Mouse (Mus musculus) limb, embryonic 15.5 days (tissue): ENCODE data around the gene Rock2. TPM values are rescaled to one million over a fixed set of nuclear protein-coding genes. Genes with fewer than 3 reads are reported as not detected.

Experiments used
- ATAC-seq: fragments of 200-750 bp; cut with Nextera tagmentation; 2 replicates; pipeline ENCODE4 v1.8.0; 2017; ENCODE audit warnings: low read depth, moderate TSS enrichment; ENCODE audit not compliant: insufficient number of reproducible peaks, low FRiP score, low TSS enrichment
- H3K27ac ChIP-seq: fragments of 300-500 bp; sonication (generic); 2 replicates; pipeline ENCODE4 v1.5.1; 2015; ENCODE audit warnings: moderate library complexity, mild to moderate bottlenecking, inconsistent platforms
- H3K27me3 ChIP-seq: fragments of 300-500 bp; sonication (generic); 2 replicates; pipeline ENCODE4 v1.6.1; 2015; ENCODE audit warnings: inconsistent platforms
- H3K36me3 ChIP-seq: fragments of 300-500 bp; sonication (generic); 2 replicates; pipeline ENCODE4 v1.6.1; 2015; ENCODE audit warnings: inconsistent platforms
- H3K4me1 ChIP-seq: fragments of 300-500 bp; sonication (generic); 2 replicates; pipeline ENCODE4 v1.6.1; 2015; ENCODE audit warnings: inconsistent platforms
- H3K4me2 ChIP-seq: fragments of 300-500 bp; sonication (generic); 2 replicates; pipeline ENCODE4 v1.6.1; 2015; ENCODE audit warnings: mild to moderate bottlenecking, inconsistent platforms
- H3K4me3 ChIP-seq: fragments of 300-500 bp; sonication (generic); 2 replicates; pipeline ENCODE4 v1.5.1; 2015; ENCODE audit warnings: mild to moderate bottlenecking, inconsistent platforms
- H3K9ac ChIP-seq: fragments of 300-500 bp; sonication (generic); 2 replicates; pipeline ENCODE4 v1.6.1; 2015; ENCODE audit warnings: inconsistent platforms
- H3K9me3 ChIP-seq: fragments of 300-500 bp; sonication (generic); 2 replicates; pipeline ENCODE4 v1.6.1; 2016; ENCODE audit warnings: inconsistent platforms
- WGBS: fragments of 180-500 bp; shearing (Covaris S2); methylation state at CpG from one replicate; pipeline ENCODE4 v1.1.7; 2015; 5-methylcytosine and 5-hydroxymethylcytosine counted together
- polyA plus RNA-seq: library from polyadenylated mRNA; unstranded; fragments of >200 nt; fragmentation: Nextera tagmentation; extraction: Ambion mirVana; gene quantifications from 2 replicates; pipeline ENCODE4 v1.2.1, GENCODE M21; 2015

Gene Rock2
- polyA plus RNA-seq, 1 experiment from 2014 or later = 15.6 TPM

GRCm38 (mm10) chr12:16860961-16861360 is 33.7 kb upstream of the Rock2 start:
- H3K4me1 ChIP-seq = peaks cover 2% of the 10 kb centered on the region; the same call in 1 of the 2 replicates
- 66% methylated on average over 3 of the region's 3 CpGs for WGBS
- no peak overlapping the region for H3K4me2 ChIP-seq
- no peak overlapping the region for H3K4me3 ChIP-seq
- H3K9me3 ChIP-seq = no peaks in the 10 kb centered on the region
- H3K27ac ChIP-seq = no peak overlapping the region
- ATAC-seq = no peak
- no peaks in the 10 kb centered on the region for H3K27me3 ChIP-seq
- no peaks in the 10 kb centered on the region for H3K36me3 ChIP-seq
- H3K9ac ChIP-seq = no peak overlapping the region

GRCm38 (mm10) chr12:16864477-16864876 is 30.2 kb upstream of the Rock2 start:
- no peak overlapping the region for H3K4me2 ChIP-seq
- H3K27ac ChIP-seq = no peak overlapping the region
- H3K36me3 ChIP-seq = no peaks in the 10 kb centered on the region
- no peak overlapping the region for H3K4me3 ChIP-seq
- no peak overlapping the region for H3K9ac ChIP-seq
- H3K27me3 ChIP-seq = no peaks in the 10 kb centered on the region
- WGBS = 63% methylated on average over 4 of the region's 4 CpGs
- H3K9me3 ChIP-seq = no peaks in the 10 kb centered on the region
- H3K4me1 ChIP-seq = peaks cover 12% of the 10 kb centered on the region
- ATAC-seq = no peak

- Histone ChIP-seq H3K9ac (no peak overlapping the region), H3K4me3 (no peak overlapping the region), H3K9me3 (no peaks in the 10 kb centered on the region), H3K27me3 (no peaks in the 10 kb centered on the region), H3K27ac (no peak overlapping the region), H3K4me2 (no peak overlapping the region), H3K36me3 (no peaks in the 10 kb centered on the region), H3K4me1 (peaks cover 26% of the 10 kb centered on the region)
- WGBS = 63% methylated on average over 3 of the region's 3 CpGs
- ATAC-seq = no peak
Measured at GRCm38 (mm10) chr12:16865871-16866270, 28.8 kb upstream of the Rock2 start.

GRCm38 (mm10) chr12:16866460-16866859 is 28.2 kb upstream of the Rock2 start:
- Histone ChIP-seq H3K4me2 (no peak overlapping the region), H3K9ac (no peak overlapping the region), H3K4me1 (peaks cover 29% of the 10 kb centered on the region), H3K27ac (no peak overlapping the region), H3K4me3 (no peak overlapping the region), H3K9me3 (no peaks in the 10 kb centered on the region), H3K27me3 (no peaks in the 10 kb centered on the region), H3K36me3 (no peaks in the 10 kb centered on the region)
- 36% methylated on average over 3 of the region's 3 CpGs for WGBS
- no peak for ATAC-seq

GRCm38 (mm10) chr12:16867306-16867705 is 27.4 kb upstream of the Rock2 start:
- H3K27ac ChIP-seq = no peak overlapping the region
- no peaks in the 10 kb centered on the region for H3K9me3 ChIP-seq
- no peak overlapping the region for H3K4me2 ChIP-seq
- ATAC-seq = no peak
- H3K36me3 ChIP-seq = no peaks in the 10 kb centered on the region
- peaks cover 29% of the 10 kb centered on the region for H3K4me1 ChIP-seq
- 50% methylated on average over 7 of the region's 7 CpGs for WGBS
- H3K27me3 ChIP-seq = no peaks in the 10 kb centered on the region
- H3K4me3 ChIP-seq = no peak overlapping the region
- no peak overlapping the region for H3K9ac ChIP-seq

GRCm38 (mm10) chr12:16868618-16869017 is 26.1 kb upstream of the Rock2 start:
- Histone ChIP-seq H3K9ac (no peak overlapping the region), H3K4me3 (no peak overlapping the region), H3K9me3 (no peaks in the 10 kb centered on the region), H3K4me2 (no peak overlapping the region), H3K36me3 (no peaks in the 10 kb centered on the region), H3K4me1 (peaks cover 33% of the 10 kb centered on the region), H3K27ac (no peak overlapping the region), H3K27me3 (no peaks in the 10 kb centered on the region)
- WGBS = 75% methylated on average over 6 of the region's 6 CpGs
- ATAC-seq = no peak

- 54% methylated on average over 8 of the region's 8 CpGs for WGBS
- no peak overlapping the region for H3K4me2 ChIP-seq
Measured at GRCm38 (mm10) chr12:16869091-16869778, 25.5 kb upstream of the Rock2 start.

GRCm38 (mm10) chr12:16869870-16870404 is 24.8 kb upstream of the Rock2 start:
- Histone ChIP-seq H3K27me3 (no peaks in the 10 kb centered on the region), H3K4me1 (peaks cover 43% of the 10 kb centered on the region), H3K27ac (peak overlapping the region; percentile 88), H3K36me3 (no peaks in the 10 kb centered on the region), H3K9ac (no peak overlapping the region), H3K4me2 (no peak overlapping the region), H3K9me3 (no peaks in the 10 kb centered on the region), H3K4me3 (no peak overlapping the region)
- WGBS = 38% methylated on average over 9 of the region's 9 CpGs
- no peak; the same call in 1 of the 2 replicates for ATAC-seq

More at GRCm38 (mm10) chr12:16869091-16869778, 25.5 kb upstream of the Rock2 start:
- Histone ChIP-seq H3K4me1 (peaks cover 39% of the 10 kb centered on the region), H3K27ac (peak overlapping the region; percentile 88), H3K9ac (no peak overlapping the region), H3K27me3 (no peaks in the 10 kb centered on the region), H3K36me3 (no peaks in the 10 kb centered on the region), H3K4me3 (no peak overlapping the region), H3K9me3 (no peaks in the 10 kb centered on the region)
- ATAC-seq = no peak

GRCm38 (mm10) chr12:16870405-16871068 is 24.2 kb upstream of the Rock2 start:
- no peak overlapping the region for H3K4me3 ChIP-seq

GRCm38 (mm10) chr12:16872006-16872405 is 22.7 kb upstream of the Rock2 start:
- H3K36me3 ChIP-seq = no peaks in the 10 kb centered on the region
- no peaks in the 10 kb centered on the region for H3K9me3 ChIP-seq
- peaks cover 50% of the 10 kb centered on the region for H3K4me1 ChIP-seq

More at GRCm38 (mm10) chr12:16870405-16871068, 24.2 kb upstream of the Rock2 start:
- Histone ChIP-seq H3K9me3 (no peaks in the 10 kb centered on the region), H3K4me2 (no peak overlapping the region), H3K9ac (no peak overlapping the region), H3K27ac (peak overlapping the region; percentile 88), H3K4me1 (peaks cover 47% of the 10 kb centered on the region), H3K27me3 (no peaks in the 10 kb centered on the region), H3K36me3 (no peaks in the 10 kb centered on the region)
- peak; percentile 82 for ATAC-seq
- 29% methylated on average over 8 of the region's 8 CpGs for WGBS

GRCm38 (mm10) chr12:16872926-16873464 is 21.7 kb upstream of the Rock2 start:
- no peaks in the 10 kb centered on the region for H3K9me3 ChIP-seq
- no peak overlapping the region for H3K27ac ChIP-seq
- no peak for ATAC-seq
- H3K4me2 ChIP-seq = no peak overlapping the region
- H3K4me3 ChIP-seq = no peak overlapping the region
- H3K9ac ChIP-seq = no peak overlapping the region
- 50% methylated on average over 7 of the region's 7 CpGs for WGBS
- H3K27me3 ChIP-seq = no peaks in the 10 kb centered on the region
- peaks cover 52% of the 10 kb centered on the region for H3K4me1 ChIP-seq
- no peaks in the 10 kb centered on the region for H3K36me3 ChIP-seq

More at GRCm38 (mm10) chr12:16872006-16872405, 22.7 kb upstream of the Rock2 start:
- ATAC-seq = no peak
- H3K4me3 ChIP-seq = no peak overlapping the region
- no peak overlapping the region for H3K9ac ChIP-seq
- H3K4me2 ChIP-seq = no peak overlapping the region
- no peaks in the 10 kb centered on the region for H3K27me3 ChIP-seq
- 68% methylated on average over 1 of the region's 1 CpGs for WGBS
- no peak overlapping the region for H3K27ac ChIP-seq

- no peak for ATAC-seq
- no peak overlapping the region for H3K4me3 ChIP-seq
- H3K9ac ChIP-seq = no peak overlapping the region
- no peaks in the 10 kb centered on the region for H3K27me3 ChIP-seq
- no peaks in the 10 kb centered on the region for H3K36me3 ChIP-seq
- H3K4me1 ChIP-seq = peaks cover 51% of the 10 kb centered on the region
- H3K9me3 ChIP-seq = no peaks in the 10 kb centered on the region
- H3K27ac ChIP-seq = no peak overlapping the region
- 75% methylated on average over 7 of the region's 7 CpGs for WGBS
- H3K4me2 ChIP-seq = no peak overlapping the region
Measured at GRCm38 (mm10) chr12:16873549-16873948, 21.1 kb upstream of the Rock2 start.
